Mouse (Mus musculus) thymus, postnatal 0 days (tissue): ENCODE results near the gene Gm340. TPM values are rescaled to one million over a fixed set of nuclear protein-coding genes. Genes with fewer than 3 reads are reported as not detected.
A peak's percentile ranks its signal among the peaks of the same experiment; 100 is the strongest.

Experiments
- DNase-seq: peaks from one replicate; pipeline ENCODE4 v3.0.0-alpha.2; 2015; ENCODE audit warnings: low spot score
- polyA plus RNA-seq: library from polyadenylated mRNA; unstranded; fragments of >200 nt; fragmentation: Nextera tagmentation; extraction: Ambion mirVana; gene quantifications from 2 replicates; pipeline ENCODE4 v1.2.1, GENCODE M21; 2015

Gm340 gene
- polyA plus RNA-seq: 2.0 and 2.1 TPM in 2 replicates

- no peak for DNase-seq
These were observed at the start of gene Gm340 for GRCm38 (mm10) chr19:41581706-41582420. Gm340 (plus strand) TSS chr19:41582370.

DNA sequence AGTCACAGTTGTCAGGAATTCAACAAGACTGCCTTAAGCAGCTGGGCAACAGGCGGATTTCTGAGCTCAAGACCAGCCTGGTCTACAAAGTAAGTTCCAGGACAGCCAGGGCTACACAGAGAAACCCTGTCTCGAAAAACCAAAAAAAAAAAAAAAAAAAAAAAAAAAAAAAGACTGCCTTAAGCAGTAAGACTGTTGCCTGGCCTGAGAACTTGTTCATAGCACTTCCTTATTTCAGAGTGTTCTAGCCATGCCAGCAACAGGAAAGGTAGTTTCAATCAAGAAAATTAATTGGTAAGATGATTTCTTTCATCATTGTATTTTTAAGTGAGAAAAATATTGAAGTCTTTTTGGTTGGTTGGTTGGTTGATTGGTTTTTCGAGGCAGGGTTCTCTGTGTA, 48.1 kb upstream of the Gm340 start:
- no peak for DNase-seq

DNA sequence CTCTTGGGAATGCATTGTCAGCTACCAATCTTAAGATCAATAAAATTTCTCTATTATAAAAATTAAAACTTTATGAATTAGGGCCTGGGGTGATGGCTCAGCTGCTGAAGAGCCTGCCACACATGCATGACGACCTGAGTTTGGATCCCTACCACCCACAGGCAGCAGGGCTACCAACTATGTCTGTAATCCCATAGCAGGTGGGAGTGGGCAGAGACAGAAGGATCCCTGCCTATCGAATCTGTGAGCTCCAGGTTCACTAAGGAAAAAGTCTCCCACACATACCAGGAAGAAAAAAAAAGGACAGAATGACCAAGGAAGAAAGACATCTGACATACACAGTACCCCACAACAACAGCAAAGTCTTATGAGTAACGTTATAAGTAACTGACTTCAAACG, 25.2 kb upstream of the Gm340 start:
- DNase-seq: no peak

- DNase-seq: no peak
These were observed 24.7 kb upstream of the Gm340 start for GRCm38 (mm10) chr19:41557491-41557890.

DNA sequence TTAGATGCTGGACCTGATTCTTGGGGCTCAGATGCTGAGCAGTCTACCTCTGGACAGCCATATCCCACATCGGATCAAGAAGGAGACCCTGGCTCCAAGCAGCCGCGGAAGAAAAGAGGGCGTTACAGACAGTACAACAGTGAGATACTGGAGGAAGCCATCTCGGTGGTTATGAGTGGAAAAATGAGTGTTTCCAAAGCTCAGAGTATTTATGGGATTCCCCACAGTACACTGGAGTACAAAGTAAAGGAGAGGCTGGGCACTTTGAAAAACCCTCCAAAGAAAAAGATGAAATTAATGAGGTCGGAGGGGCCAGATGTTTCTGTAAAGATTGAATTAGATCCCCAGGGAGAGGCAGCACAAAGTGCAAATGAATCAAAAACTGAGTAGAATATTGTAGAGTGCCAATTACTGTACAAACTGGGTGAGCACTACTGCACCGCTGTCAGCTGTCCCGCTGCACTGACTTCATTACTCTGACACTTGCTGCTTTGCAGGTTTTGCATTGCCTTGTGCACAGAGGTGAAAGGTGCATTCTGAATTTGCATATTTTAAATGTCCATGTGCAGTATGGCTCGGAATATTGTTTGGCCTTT, 23.2 kb upstream of the Gm340 start:
- DNase-seq: no peak

DNA sequence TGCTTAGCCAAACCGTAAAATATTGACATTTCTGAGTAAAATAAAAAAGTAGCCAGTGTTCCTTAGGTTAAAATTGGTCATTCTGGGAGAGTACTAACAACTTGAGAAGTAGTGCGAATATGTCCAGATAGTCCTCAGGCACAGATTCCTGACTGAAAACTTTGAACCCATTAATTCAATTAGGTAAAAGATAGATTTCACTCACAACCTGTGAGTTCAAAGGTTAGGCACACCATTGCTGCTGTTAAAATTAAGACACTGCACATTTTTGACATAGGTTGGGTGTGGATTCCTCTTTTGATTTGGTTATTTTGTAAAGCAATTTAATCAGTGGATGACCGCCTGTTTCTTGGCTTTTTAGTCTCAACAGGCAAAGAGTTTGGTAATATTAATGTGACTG, 21.3 kb upstream of the Gm340 start:
- no peak for DNase-seq

GRCm38 (mm10) chr19:41568791-41569190, 13.4 kb upstream of the Gm340 start:
- no peak for DNase-seq

- no peak for DNase-seq
These were observed 8.5 kb upstream of the Gm340 start for GRCm38 (mm10) chr19:41573700-41574099.

DNA sequence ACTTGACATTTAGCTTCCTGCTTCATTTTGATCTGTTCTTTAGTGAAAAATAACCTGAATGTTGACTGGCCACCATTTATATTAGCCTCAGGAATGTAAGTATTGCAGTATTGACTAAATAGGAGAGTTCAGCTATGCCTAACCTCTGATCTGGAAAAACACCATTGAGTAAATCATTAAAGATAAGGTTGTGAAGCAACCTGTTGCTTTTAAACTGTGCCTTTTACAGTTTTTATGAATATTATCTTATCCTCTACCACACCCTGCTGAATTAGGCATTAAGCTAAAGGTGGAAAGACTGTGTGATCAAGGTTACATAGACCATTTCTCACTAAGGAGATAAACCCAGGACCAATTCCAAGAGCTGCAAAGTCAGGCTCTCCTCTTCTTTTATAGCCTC, 4.6 kb upstream of the Gm340 start:
- no peak for DNase-seq

- DNase-seq: no peak
These were observed 2.8 kb upstream of the Gm340 start for GRCm38 (mm10) chr19:41579311-41579920.

DNA sequence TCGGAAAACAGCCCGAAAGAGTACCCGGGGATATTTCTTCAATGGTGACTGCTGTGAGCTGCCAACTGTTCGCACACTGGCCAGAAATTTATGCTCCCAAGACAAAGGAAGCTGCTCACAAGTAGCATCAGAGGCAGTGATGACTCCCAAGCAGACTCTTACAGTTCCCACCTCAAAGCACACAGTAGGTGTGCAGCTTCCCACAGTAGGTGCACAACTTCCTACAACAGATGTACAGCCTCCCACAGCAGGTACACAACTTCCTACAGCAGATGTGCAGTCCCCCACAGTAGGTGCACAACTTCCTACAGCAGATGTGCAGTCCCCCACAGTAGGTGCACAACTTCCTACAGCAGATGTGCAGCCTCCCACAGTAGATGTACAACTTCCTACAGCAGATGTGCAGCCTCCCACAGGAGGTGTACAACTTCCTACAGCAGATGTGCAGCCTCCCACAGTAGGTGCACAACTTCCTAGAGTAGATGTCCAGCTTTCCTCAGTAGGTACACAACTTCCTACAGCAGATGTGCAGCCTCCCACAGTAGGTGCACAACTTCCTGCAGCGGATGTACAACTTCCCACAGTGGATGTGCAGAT, 846 bp downstream of the Gm340 start:
- no peak for DNase-seq

GRCm38 (mm10) chr19:41586752-41587151, 4.6 kb downstream of the Gm340 start:
- DNase-seq: no peak

DNA sequence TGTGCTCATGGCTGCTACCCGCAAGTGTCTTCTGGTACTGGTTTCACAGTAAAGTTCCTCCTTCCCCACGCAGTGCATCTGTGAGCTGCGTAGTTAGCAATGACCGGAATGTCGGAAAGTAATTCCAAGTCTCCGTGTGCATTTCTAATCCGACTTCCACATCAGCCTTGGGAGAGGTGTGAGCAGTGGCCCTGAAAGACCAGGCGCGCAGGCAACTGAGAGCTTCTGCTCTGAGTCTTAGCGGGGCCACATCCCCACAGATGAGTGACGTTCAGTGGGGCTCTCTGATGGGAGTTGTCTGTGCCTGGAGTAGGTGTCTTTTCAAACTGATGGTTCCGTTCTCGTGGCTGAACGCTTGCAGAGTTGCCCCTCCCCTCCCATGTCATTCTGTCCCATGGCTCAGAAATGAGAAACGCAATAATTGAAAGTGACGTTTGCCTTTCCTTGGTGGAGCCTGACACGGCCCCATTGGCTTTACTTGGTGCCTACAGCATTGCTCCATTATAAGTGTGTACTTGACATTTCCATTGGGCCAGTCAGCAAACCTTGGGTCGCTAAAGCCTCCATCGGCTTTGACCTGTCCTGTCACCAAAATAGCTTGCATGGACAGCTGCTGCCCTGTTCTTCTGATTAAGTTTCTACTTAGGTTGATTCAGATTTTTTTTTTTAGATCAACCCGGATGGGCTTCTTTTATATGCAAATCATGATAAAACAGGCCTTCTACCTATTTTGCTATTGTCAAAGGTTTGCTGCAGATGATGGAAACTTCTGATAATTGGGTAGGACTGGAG, 5.5 kb downstream of the Gm340 start:
- DNase-seq: no peak

DNA sequence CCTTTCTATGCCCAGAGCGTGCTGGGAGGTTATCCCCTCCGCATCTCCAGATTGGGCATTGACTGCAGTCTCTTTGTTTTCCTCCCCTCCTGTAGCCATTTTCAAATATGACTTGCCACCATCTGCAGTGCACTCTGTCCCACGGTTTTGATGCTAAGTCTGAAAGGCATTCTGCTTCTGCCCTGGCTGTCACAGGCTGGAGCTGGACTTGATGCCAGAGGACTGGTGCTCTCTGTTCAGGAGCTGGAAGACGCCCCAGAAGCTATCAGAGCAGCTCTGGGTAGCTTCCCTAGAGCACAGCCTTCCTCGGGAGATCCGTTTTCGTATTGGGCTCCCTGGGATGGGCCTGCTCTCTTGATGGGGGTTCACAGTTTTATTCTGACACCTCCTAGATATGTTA, 6.9 kb downstream of the Gm340 start:
- no peak for DNase-seq

DNA sequence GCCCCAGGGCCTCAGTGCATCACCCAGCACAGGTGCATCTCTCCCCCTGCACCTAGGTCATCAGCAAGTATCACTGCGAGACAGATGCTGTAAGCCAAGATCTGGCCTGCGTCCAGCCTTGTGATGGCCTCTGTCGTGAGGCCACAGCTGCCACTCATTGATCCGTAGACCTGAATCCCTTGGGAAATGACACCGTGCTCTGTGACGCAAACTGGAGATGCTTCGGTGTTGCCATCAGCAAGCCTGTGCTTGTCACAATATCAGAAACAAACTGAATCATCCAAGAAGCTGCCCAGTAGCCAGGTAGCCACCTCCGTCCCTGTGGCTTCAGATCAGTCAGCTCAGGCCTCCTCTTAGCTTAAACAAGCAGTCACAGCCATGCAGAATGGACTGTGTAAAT, 7.5 kb downstream of the Gm340 start:
- no peak for DNase-seq

DNA sequence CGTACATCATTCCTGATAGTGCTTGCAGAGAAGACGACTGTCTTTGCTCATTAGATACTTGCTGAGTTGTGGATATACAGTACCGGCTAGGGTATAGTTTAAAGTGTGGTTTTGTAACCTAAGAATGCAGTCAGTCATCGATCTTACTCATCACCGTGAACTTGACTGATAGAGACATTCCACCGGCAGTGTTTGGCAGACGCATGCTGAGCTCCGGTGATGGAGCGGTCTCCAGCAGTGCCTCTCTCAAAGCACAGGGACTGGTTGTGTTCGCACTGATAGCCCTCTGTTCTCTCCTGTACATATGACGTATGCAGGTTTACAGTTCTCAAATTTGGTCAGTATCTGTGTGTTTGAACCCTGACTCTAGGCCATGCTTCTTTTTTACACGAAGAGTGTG, 9.6 kb downstream of the Gm340 start:
- no peak for DNase-seq

DNA sequence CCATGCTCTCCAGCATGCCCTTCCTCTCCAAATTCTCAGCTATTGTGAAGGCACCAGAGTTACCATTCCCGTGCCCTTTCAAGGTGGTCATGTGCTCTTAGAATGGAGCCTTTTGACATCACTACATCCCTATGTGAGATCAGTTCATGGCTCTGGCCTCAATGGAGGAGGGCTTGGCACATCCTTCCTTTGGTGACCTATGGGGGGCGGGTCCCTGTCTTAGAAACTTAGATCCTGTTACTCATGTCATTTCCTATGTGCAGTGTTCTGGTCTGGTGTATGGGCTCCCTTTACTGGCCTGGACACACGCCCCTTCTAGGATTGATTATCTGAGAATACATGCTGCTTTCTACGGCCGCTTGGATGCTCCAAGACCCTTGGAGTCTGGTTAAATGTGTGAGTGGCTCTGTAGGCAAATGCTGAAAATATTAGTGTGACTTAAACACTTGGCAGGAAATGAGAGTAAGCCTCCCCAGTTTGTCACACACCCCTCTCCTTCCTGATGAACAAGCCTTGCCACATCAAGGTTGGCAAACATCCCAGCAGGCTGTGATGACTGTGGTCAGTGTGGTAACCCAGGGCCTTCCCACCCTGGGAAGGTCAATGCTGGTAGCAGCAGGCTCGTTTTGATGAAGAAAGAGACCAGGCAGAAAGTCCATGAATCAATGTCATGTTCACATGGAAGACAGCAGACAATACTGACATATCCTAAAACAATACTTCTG, 15.2 kb downstream of the Gm340 start:
- DNase-seq: peak; percentile 7

- DNase-seq: no peak
These were observed 18.5 kb downstream of the Gm340 start for GRCm38 (mm10) chr19:41600647-41601046.

GRCm38 (mm10) chr19:41606208-41606987, 24.2 kb downstream of the Gm340 start:
- no peak for DNase-seq

DNA sequence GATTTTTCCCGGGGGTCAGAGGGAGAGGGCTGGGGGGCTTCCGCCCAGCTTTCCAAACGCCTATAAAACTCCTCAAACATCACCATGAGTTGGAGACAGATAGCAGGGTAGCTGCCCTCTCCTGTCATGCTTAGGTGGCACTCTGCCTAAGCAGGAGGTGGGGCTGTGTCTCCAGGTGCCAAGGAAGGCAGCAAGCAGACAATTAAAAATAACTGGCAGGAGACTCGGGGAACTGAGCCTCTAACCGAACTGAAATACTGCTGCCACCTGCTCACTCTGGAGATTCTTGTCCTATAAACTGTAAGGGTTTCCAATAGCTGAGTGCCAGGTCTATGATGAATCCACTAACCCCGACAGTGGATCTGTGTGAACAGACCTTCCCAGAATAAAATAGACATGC, 29.5 kb downstream of the Gm340 start:
- no peak for DNase-seq
